Mouse (Mus musculus) ovary, postnatal 14 days (tissue): Measurements from ENCODE around the gene D930020B18Rik.
A peak's percentile ranks its signal among the peaks of the same experiment; 100 is the strongest.

Experiments
- DNase-seq: peaks from one replicate; pipeline ENCODE4 v3.0.0; 2022; ENCODE audit warnings: low spot score

Gene D930020B18Rik

DNA sequence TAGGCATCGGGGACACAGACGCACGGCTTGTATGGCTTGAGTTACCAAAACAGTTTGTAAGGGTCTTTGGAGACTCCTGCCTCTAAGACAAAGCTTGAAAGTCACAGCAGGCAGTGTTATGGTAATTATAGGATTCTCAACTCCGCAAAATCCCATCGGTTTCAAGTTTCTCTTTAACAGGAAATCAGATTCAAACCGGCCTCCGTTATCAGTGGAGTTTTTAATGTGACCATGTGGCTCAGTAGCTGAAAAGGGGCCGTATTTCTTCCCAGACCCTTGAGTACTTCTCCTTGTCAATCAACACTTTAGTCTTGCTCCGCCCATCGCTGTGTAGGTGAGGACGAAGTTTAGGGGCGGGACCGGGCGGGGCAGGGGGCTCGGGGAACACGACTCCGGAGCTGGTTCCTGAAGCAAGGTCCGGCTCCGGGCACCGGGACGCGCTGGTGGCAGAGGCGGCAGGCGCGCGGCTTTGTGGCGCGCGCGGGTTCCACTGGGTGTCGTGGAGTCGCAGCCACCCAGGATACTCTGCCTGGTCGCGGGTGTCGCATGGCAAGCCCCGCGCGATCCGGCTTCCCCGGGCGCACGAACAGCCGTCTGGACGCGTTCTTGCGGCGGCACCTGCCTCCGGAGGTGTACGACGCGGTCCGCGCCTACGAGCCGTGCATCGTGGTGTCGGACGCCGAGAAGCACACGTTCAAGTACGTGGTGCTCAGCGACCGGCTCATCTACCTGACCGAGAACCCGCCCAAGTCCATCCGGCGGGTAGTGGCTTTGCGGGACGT, at the start of gene D930020B18Rik:
Gene D930020B18Rik (plus strand): TSS at position 317 of the 782 bp plus-strand sequence.
- no peak for DNase-seq

DNA sequence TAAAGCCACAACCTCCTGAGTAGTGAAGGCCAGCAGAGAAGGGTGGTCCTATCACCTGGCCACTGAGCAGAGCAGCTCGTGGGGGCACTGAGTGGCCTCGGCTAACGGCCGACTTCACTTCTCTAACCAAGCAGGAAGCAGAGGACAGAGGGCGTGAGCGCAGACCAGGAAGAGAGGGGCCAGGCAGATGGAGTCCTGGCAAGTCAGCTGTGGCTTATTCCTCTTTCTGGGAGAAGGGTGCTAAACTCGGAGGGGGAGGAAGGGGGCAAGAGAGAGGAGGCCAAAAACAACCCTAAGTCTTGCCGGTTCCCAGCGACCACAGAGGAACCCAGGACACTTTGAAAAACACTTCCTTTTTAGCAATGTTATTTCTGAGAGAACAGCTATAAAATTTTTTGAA, 44.8 kb upstream of the D930020B18Rik start:
- no peak for DNase-seq

DNA sequence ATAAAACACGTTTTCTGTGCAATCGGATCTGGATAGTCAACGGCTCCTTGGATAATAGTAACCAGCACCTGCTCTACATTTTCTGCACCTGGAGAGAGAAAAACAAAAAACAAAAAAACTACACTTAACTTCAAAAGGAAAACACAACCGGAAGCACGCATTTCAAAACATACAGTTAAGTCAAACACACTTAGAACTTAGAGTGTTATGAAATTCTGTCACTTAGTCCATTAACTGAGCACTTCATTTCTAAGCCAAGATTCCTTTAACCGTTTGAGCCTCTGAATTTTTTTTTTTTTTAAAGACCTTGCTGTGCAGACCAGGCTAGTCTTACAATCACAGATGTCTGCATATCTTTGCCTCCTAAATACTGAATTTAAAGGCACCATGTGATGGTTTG, 40.1 kb upstream of the D930020B18Rik start:
- DNase-seq = no peak

DNA sequence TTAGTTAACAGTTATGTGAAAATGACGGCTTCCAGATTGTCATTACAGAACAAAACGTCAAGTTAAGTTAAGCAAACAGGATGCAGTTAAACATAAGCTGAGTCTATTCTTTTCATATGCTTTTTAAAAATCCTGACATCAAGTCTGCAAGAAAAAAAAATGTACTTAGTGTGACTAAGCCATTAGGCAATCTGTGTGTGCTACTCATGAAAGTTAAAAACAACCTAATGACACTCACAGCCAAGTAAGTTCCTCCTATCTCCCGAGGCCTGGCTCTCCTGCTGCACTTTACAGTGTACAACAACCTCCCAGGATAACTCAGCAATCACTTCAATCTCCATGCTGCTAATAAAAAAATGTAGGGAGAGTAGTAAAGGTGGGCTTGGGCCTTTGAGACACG, 37.8 kb upstream of the D930020B18Rik start:
- DNase-seq = no peak

DNA sequence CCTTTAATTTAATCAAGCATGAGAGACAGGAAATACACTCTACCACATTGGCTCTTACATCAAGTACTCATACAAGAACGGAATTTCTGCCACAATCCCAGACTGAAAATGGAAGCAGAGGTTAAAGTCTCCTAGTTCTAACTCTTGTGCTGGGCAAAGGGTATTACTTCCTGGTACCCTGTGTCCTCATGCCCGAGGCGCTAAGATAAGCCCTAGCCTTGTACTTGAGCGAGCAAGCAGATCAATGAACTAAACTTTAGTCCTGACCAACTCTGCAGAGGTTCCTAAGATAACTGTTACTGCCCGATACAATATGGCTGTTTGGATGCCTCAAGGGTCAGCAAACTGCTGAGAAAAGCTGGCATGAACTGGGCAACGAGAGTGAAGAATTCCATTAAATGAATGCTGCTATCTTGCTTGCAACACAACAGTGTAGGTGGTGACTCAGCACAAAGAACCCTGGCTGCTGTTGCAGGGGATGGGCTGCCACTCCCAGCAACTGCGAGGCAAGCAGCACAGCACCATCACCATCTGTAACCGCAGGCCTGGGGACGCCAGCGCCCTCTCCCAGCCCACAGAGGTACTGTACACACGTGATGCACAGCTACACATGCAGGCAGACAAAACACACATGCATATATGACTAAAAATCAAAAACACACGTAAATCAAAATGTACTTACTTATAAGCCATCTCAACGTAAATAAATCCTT, 36.6 kb upstream of the D930020B18Rik start:
- DNase-seq = no peak

DNA sequence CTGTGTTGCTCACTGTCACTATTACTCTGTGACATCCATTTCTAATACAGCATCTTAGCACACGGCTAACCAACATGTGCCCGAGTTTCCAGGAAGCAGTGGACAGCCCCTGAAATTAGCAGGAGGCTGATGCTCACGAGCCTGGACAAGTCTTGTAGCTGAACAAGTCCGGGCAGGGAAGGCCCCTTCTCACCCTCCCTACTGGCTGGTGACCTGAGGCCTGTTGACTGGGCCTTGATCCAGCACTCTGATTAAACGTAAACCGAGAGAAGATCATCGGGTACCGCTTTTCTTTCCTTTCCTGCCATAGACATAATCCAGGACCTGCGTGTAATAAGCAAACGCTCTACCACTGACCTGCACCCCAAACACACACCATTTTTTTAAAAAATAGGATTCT, 33.2 kb upstream of the D930020B18Rik start:
- DNase-seq = no peak

DNA sequence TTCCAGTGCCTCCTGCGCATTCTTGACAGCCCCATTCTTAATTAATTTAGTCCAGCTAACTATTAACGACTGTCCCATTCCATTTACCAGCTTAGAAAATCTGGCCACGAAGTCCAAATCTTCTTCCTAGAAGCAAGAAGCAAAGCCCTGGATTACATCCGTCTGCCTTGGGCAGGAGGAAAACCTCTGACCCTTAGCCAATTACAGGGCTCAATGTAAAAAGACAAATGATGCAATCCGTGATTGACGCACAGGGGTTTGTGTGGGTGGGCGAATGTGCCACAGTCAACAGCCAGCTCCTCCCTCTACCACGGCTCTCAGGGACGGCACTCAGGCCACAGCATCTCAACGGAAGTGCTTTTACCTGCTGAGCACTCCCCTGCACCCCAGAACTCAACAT, 29.8 kb upstream of the D930020B18Rik start:
- DNase-seq = no peak

DNA sequence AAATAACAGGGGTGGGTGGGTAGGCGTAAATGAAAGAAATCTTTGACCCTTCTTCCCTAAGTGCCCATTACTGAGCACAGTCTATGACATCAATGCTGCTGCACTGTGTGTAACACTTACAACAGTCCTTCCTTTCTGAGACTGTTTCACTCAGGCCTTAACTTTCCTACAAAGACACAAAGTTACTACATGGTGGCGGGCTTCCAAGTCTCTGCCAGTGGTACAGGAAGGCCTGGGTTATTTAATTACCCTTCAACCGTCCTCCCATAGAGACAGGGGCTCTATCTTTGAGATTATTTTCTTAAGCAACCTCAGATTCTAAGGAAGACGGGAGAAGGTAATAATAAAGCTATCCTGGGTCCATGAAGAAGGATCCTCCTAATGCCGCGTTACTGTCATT, 28.9 kb upstream of the D930020B18Rik start:
- DNase-seq = no peak

DNA sequence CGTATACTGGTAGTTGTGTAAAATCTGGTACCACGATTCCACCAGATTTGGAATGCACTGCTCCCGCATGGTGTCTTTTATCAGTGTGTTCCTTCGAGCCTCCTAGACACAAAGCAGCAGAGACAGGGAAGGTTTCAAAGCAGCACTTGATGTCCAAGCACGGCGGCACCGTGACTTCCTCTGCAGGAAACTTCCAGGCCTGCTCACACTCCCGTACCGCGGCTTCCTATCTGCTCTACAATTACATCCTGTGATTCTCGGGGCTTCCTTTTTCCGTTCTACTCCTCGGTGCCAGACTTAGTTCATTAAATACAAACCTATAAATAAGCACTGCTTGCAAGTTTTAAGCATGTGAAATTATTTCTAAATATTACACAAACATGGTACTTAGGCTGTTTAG, 27.8 kb upstream of the D930020B18Rik start:
- DNase-seq = no peak

DNA sequence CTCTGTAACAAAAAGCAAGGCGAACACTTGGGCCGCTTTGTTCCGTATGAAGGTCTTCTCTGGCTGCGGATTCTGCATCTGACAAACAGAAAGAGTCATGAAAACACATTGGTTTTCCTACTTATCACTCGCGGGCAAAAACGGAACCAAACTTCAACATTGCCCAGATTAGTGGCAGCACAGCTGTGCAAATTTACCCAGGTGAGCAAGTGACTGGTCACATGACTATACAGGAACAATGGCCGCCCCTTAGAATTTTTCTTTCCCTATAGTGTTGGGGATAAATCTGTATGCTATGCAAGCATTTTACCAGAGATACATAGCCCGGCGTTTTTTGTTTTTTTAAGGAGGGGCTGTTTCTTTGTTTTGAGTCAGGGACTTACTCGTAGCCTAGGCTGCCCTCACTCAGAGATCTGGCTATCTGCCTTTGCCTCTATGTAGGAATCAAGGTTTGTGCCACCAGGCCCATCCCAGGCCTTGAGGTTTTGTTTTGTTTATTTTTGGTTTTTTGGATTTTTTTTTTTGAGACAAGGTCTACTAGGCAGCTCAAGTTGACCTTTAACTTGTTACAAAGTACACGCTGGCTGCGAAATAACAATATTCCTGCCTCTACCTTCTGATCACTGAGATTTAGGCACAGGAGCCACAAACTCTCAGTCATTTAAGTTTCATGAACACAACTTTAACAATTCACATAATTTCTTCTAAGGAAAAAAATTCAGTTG, 26.1 kb upstream of the D930020B18Rik start:
- no peak for DNase-seq

DNA sequence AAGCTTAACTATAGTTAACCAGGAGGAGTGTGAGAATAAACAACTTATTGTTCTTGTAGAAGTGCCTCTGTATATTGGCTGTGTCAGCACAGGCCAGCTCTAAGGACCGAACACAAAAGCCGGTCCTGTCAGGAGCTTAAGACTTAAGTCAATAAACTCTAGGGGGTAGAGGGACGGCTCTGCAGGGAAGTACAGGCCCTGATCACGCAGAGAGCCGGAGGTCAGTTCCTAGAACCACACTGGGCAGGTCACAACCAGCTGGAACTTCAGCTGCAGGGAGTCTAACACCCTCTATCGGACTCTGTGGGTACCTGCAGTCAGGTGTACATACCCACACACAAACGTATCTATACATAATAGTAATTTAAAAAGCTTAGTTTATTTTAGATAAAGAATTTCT, 25.5 kb upstream of the D930020B18Rik start:
- no peak for DNase-seq

DNA sequence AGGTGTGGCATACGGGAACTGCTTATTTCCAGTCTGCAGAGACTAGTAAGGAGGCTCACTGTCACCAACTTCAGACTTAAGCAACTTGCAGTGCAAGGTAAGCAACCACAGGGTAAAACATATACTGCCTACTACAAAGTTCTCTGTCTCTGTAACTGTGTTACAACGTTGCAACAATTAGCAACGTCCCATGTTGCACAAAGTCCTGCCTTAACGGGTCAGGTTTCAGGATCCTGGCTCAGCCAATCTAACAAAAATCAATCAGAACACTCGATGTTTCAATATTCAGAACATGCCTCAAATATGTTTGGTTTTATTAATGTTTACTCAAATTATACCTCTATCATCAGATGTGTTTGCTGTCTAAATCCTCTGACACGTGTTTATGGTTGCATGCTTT, 19.0 kb upstream of the D930020B18Rik start:
- DNase-seq = no peak

DNA sequence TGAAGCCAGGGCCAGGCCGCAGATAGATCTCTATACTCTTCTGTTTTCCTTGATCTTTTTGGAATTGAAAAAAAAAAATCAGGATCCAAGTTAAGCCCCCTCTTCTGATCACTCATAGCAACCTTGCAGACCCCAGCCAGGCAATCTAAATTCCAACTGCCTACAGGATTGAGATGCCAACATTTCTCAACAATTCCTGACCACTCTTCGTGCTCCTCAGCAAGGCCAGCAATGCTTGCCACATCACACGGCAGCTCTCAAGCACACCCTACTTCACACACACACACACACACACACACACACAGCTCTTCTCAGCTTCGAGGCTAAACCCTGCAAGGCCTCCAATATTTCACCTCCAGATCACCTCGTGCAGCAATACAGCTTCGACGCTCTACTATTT, 17.7 kb upstream of the D930020B18Rik start:
- DNase-seq = no peak

DNA sequence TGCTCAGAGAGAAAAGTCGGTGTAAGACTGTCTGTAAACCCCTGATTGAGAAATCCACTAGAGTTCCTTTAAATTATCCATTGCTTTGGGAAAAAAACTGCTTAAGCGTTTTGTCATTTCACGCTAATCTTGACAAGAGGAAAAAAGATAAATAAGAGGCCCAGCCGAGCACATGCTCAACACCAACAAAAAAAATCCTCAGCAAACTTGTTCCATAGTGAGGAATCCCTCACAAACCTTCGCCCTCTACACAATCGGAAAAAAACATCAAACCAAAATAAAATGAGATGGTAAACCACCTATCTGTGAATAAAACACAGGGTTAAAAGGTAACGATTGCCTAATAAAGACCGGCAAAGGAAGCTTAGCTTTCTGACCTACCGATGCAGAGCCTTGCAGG, 16.4 kb upstream of the D930020B18Rik start:
- no peak for DNase-seq

DNA sequence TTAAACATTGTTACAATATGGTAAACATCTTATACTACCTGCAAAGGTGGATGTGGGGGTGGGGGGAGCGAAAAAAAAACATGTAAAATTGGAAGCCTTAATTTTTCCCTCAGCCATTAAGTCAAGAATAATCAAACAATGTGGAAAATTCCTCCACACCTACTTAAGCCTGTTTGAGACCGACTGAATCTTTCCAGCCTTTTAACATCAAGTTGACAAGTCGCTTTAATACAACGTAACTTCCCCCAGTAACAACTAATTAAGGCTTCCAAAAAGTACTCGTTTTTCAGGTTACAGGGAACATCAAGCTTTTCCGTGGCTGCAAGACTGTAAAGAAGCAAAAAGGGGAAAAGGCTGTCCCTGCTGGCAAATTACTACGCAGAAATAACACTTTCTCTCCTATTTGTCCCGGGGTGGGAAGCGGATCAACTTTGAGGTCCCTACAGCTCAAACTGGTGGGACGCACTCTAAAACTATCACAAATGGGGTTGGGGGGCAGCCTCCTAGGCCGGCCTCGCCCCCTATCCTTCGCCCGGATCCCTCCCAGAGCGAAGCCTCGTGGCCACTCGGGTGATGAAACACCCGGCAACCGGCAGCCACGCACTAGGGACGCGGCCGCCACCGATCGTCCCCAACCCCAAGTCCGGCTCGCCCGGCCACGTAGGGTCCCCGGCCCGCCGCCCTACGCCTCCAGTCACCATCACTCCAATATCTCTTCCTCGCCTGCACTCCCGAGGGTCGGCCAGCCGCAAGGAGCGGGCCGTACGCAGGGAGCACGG, 15.8 kb upstream of the D930020B18Rik start:
- DNase-seq = no peak

DNA sequence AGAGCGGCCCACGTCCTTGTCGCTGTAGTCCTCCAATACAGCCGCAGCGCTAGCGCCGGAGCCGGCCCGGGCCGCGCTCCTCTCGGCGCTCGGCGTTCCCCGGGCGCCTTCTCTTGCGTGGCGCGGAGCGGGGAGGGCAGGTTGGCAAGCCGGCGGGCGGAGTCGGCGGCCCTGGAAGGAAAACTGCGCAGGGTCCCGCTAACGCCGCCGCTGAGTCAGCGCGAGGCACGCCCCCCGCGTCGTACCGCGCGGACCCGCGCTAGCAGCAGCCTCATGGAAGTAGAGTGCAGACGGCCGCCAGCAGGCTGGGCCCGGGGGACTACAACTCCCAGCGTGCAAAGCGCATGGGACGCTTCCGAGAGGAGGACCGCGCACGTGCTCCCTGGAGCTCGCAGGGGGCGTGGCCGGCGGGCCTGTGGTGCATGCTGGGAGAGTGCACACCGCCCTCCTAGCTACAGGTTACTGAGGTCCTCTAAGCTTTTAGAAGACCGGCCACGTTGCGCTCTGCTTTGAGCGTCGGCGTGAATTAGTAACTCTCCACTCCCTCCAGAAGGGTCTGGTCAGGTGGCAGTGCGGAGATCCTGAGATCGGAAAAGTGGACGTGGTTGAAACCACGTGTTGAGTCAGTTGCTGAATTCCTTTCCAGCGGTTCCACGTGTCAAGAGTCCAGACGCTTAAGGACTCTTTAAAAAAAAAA, 15.1 kb upstream of the D930020B18Rik start, which contains the start of gene Xpot:
Gene Xpot (minus strand): TSS at position 147 of the 697 bp plus-strand sequence.
- DNase-seq = peak; percentile 94

DNA sequence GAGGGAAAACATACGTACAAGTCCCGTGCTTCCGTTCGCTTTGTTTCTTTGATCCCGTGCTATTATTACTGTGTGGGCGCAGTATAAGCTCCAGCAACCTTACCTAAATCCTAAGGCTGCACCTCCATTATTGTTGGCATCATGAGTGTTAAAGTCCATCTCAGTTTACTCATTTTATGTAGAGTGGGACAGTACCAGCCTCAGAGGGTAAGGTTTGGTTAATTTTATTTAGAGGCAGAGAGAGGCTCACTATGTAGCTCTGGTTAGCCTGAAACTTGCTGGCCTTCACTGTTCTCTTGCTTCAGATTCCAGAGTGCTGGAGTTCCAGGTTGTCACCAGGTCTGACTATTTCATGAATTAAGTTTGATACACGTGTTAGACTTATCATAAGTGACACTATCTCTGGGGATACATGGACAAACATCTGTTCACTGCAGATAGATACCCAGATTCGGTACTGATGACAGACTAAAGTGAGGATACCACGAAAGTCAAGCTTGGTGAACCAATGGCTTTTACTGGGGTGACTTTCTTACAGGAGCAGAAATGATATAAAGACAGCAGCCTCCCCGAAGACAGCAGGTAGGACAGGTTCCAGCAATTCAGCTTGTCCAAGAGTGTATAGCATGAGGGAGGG, 14.1 kb upstream of the D930020B18Rik start:
- no peak for DNase-seq

DNA sequence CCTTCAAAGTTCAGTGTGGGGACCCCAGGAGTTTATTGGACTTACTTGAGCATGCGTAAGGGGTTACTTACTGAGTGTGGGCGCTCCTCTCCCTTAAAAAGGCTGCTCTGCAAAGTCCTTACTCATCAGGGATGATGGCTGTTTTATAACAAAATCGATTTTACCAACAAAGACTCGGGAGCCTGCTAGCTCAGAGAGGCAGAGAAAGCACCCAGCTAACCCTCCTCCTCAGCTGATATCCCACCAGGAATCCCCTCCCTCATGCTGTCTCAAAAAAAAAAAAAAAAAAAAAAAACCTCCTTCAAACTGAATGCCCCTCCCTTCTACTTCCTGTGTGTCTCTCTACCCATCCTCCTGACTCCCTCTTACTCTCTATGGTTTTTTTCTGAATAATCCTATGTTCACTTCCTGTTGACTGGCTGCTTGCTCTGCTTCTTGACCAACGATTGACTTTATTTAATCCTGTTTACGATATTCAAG, 12.8 kb upstream of the D930020B18Rik start:
- DNase-seq = no peak

DNA sequence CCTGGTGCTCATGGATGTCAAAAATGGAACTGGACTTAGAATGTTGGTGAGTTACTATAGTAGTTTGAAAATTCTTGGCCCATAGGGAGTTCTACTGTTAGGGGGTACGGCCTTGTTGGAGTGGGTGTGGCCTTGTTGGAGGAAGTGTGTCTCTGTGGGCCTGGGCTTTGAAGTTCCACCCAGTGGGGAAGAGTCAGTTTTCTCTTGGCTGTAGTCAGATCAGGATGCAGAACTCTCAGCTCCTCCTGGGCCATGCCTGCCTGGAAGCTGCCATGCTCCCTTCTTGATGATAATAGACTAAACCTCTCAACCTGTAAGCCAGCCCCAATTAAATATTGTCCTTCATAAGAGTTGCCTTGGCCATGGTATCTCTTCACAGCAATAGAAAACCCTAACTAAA, 7.2 kb upstream of the D930020B18Rik start:
- DNase-seq = no peak

DNA sequence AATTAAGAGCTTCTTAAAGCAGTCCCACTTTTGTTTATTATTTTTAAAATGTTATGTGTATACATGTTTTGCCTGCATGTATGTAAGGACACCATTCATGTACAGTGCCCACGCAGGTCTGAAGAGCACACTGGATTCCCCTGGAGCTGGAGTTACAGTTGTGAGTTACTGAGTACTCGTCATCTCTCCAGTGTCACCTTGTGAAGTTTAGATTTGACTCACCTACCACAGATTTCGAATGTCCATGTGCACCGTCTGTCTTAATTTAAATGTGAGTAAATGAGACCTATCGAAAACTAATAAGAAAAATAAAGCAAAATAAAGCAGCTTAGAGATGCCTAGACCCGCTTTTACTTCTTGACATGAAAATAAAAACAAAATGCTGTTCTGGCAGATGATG, 5.1 kb upstream of the D930020B18Rik start:
- DNase-seq = no peak

DNA sequence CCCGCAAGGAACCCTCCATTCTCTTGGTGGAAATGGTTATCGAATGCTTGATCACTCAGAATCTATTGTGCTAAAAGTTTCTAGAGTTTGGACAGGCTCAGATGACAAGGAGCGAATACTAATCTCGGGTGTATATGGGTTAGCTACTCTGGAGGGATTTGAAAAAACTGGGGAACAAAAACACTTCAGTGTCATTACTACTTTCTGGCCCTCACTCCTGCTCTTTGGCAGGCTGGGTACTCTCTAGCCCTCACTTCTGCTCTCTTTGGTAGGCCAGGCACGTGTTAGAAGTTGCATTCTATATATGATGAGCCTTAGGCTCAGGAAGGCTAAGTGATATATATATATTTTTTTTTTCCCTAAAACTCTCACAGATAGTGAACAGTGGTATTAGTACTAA, 1.8 kb upstream of the D930020B18Rik start:
- no peak for DNase-seq
